Mouse (Mus musculus) olfactory bulb, adult 2 months (tissue): Measurements from ENCODE around the gene Ube2o. TPM values are rescaled to one million over a fixed set of nuclear protein-coding genes. Genes with fewer than 3 reads are reported as not detected.

Experiments
- H3K27ac ChIP-seq: fragments of 200-500 bp; 2 replicates; pipeline ENCODE4 v1.5.1; 2012; ENCODE audit warnings: low read depth, low read length; ENCODE audit not compliant: insufficient read depth
- H3K4me1 ChIP-seq: fragments of 200-500 bp; 2 replicates; pipeline ENCODE4 v1.6.1; 2012; ENCODE audit warnings: low read length; ENCODE audit not compliant: control insufficient read depth, insufficient read depth
- H3K4me3 ChIP-seq: fragments of 200-500 bp; 2 replicates; pipeline ENCODE4 v1.5.1; 2012; ENCODE audit warnings: mild to moderate bottlenecking, low read depth, low read length, moderate library complexity; ENCODE audit not compliant: insufficient read depth
- CTCF ChIP-seq: fragments of 200-500 bp; IDR thresholded peaks from 2 replicates; pipeline ENCODE4 v1.5.1; 2012; ENCODE audit warnings: low read depth, mild to moderate bottlenecking, low read length, moderate library complexity; ENCODE audit not compliant: insufficient read depth
- POLR2A ChIP-seq: fragments of 200-500 bp; IDR thresholded peaks from 2 replicates; pipeline ENCODE4 v1.6.1; 2012; ENCODE audit warnings: mild to moderate bottlenecking, low read depth, low read length, moderate library complexity; ENCODE audit not compliant: insufficient read depth
- WGBS: fragments of 180-500 bp; shearing (Covaris S2); methylation state at CpG from one replicate; pipeline ENCODE4 v1.1.7; 2018; 5-methylcytosine and 5-hydroxymethylcytosine counted together
- polyA plus RNA-seq: library from polyadenylated mRNA; stranded (reverse); fragments of >200 nt; gene quantifications from 2 replicates; pipeline ENCODE4 v1.2.4, GENCODE M21; 2012; ENCODE audit warnings: low replicate concordance; ENCODE audit not compliant: missing spikeins, insufficient read depth, insufficient read length

Gene Ube2o
- polyA plus RNA-seq, 1 experiment: not detected

GRCm38 (mm10) chr11:116575396-116575795 is 5.9 kb downstream of the Ube2o start:
- H3K27ac ChIP-seq: no peak overlapping the region
- no peak overlapping the region for H3K4me3 ChIP-seq
- TF ChIP-seq POLR2A: no peak
- TF ChIP-seq CTCF: no peak
- peaks cover 55% of the 10 kb centered on the region for H3K4me1 ChIP-seq
- WGBS: 86% methylated on average over 2 of the region's 2 CpGs

GRCm38 (mm10) chr11:116574982-116575381 is 6.3 kb downstream of the Ube2o start:
- no peak overlapping the region for H3K4me3 ChIP-seq
- TF ChIP-seq POLR2A (no peak), CTCF (no peak)
- H3K4me1 ChIP-seq: peaks cover 55% of the 10 kb centered on the region
- 75% methylated on average over 6 of the region's 6 CpGs for WGBS
- no peak overlapping the region for H3K27ac ChIP-seq

DNA sequence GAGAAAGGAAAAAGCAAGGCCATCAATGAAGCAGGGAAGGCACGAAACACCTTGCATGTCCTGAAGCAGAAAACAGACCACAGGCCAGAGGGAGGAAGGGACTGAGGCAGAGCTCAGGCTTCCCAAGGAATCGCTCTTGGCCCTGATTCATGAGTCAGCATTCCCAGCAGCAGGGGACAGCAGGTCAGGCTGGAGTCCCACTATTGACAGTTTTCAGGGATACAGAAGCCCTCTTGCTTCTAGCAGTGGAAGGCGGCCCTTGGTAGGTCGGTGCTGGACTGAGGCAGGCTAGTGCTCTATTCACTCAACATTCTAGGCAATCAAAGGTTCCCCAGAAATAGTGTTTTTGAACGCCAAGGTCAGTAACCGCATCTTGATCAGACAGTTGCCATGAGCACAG is 6.8 kb downstream of the Ube2o start:
- no peak for TF ChIP-seq POLR2A
- no peak for TF ChIP-seq CTCF
- Histone ChIP-seq H3K27ac (no peak overlapping the region), H3K4me1 (peaks cover 57% of the 10 kb centered on the region), H3K4me3 (no peak overlapping the region)
- WGBS: 43% methylated on average over 6 of the region's 6 CpGs

DNA sequence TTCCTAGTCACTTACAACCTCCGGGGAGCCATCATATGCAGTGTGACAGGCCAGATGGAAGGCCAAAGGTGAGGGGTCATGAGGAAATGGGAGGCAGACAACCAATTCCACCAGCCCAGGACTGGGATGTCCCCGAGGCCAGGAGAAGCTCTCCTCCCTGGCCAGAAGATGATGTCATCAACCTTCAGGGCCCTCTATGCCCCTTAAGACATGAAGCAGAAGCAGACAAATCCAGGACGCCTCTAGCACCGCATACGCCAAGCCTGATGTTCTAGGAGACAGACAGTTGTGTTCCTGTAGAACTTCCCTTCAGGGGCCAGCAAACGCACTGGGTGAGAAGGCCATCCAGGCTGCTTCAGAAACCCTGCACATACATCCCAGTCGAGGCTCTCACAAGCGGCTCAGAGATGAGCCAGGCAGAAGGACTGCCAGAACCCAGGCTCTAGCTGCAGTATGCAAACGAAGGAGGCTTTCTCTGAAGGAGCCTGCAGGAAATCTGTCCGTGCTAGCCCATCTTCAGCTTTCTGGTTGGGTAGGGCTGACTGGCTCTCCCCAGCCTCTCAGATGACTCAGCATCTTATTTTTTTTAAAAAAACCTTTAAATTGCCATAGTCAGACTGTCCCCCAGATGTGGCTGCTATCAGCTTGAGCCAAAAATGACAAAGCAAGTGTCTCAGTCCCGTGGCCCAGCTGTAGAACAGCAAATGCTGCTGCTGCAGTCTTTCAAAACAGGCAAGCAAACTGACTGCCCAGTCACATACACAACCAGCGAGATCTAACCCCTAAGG is 8.3 kb downstream of the Ube2o start:
- 42% methylated on average over 12 of the region's 12 CpGs for WGBS
- Histone ChIP-seq H3K4me3 (no peak overlapping the region), H3K27ac (peak overlapping the region; percentile 1; the same call in 1 of the 2 replicates), H3K4me1 (peaks cover 53% of the 10 kb centered on the region)
- TF ChIP-seq POLR2A: no peak
- TF ChIP-seq CTCF: no peak

DNA sequence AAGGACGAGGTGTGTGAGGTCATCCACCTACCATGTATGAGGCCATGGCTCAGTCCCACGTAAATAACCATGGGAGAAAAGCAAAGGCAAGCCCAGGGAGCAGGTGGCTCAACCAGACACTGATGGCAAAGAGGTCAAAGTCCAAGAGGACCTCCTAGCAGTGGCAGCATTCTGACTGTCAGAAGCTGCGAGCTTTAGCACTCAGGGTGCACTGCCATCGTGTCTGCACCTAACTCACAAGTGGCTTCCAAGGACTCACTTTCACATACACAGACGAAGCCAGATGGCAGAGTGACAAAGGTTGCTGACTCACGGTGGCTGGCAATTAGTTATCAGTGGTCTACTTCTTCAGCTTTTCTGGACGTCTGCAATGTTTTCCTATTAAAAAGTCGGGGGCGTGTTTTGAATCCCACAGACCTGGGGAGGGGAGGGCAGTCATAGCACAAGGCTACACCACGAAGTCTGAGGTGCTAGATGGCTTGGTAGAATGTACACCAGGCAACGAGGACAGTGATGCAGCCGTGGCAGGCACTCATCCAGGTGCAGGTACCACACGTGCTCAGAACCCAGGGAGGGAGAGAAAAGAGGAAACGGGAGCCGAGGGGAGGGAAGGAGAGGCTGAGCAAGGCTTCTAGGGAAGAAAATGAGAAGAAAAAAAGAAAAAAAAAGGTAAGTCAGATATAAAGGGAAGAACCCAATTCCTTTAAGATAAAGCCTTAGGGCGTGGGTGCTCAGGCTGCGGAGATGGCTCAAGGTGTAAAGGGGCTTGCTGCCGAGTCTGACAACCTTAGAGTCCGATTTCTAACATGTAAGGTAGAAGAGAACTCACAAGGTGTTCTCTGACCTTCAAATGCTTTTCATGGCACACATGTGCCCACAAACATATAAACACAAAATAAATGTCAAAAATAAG is 9.2 kb downstream of the Ube2o start:
- Histone ChIP-seq H3K4me3 (no peak overlapping the region), H3K27ac (no peak overlapping the region), H3K4me1 (peaks cover 53% of the 10 kb centered on the region)
- TF ChIP-seq POLR2A (no peak), CTCF (no peak)
- WGBS: 66% methylated on average over 19 of the region's 19 CpGs

GRCm38 (mm10) chr11:116570821-116571220 is 10.4 kb downstream of the Ube2o start:
- Histone ChIP-seq H3K27ac (no peak overlapping the region), H3K4me3 (no peak overlapping the region), H3K4me1 (peaks cover 45% of the 10 kb centered on the region)
- 49% methylated on average over 7 of the region's 7 CpGs for WGBS
- TF ChIP-seq CTCF (no peak), POLR2A (no peak)

- Histone ChIP-seq H3K27ac (no peak overlapping the region), H3K4me3 (no peak overlapping the region), H3K4me1 (peaks cover 21% of the 10 kb centered on the region)
- no peak for TF ChIP-seq CTCF
- no peak for TF ChIP-seq POLR2A
- 81% methylated on average over 8 of the region's 8 CpGs for WGBS
Measured at GRCm38 (mm10) chr11:116567531-116567930, 13.7 kb downstream of the Ube2o start.

DNA sequence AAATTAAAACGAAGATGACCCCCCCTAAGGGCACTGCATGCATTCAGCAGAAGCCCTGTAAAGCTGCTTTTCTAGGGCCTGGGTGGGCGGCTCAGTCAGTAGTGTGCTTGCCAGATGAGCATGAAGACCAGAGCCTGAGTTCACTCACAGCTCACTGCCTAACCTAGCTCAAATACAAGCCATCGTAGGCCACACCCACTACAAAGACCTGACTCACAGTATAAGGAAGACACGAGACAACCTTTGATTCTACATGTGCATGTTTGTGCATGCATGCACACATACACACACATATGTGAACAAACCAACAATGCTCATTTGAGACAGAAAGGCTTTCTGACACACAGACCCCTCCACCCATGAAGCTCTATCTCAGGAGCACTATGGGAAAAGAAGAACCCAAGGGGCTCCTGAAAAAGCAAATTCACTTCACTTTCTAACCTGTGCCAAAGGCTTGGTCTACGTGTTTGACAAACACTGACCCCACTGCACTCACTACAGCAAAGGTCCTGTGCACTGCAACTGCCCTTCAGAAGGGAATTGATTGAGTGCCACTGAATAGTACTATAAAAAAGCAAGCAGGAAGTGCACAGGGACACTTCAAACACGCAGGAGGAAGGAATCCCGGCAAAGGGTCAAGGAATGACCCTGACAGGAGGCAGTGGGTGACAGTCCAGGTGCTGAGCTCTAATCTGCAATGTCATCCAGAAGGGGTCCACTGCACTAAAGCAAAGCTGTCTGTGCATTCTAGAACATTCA is 15.8 kb downstream of the Ube2o start:
- H3K4me1 ChIP-seq: peaks cover 4% of the 10 kb centered on the region
- WGBS: 69% methylated on average over 7 of the region's 7 CpGs
- TF ChIP-seq CTCF (no peak), POLR2A (no peak)
- H3K27ac ChIP-seq: no peak overlapping the region
- no peak overlapping the region for H3K4me3 ChIP-seq
